Comparison of ENCODE assay signal across 15 mouse cellular contexts in the genomic region with DNA sequence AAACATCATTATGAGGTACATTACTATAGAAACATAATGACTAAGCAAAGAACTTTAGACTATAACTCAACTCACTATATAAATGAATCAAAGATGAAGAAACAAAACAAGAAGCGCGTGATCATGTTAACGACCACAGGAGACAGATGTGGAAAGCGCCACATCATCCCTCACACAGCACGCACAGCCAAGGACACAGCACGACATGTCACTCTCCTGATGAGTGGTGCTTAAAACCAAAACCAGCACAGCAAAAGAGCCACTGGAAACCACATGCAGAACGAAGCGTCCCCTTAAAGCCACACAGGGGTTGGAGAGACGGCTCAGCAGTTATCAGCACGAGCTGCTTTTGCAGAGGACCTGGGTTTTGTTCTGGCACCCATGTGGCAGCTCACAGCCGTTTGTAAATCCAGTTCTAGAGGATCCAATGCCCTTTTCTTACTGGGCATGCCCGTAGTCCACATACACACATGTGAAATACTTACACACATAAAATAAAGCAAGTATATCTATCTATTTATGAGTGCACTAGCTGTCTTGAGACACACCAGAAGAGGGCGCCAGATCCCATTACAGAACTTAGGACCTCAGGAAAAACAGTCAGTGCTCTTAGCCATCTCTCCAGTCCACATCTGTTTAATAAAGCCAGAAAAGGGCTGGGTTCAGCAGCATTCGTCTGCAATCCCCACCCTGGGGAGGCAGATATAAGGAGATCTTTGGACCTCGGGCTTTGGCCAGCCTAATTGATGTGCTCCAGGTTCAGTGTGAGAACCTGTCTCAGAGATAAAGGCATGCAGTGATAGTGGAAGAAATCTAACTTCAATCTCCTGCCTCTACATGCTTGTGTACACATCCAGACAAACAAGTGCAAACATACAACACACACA. TPM values are rescaled to one million over a fixed set of nuclear protein-coding genes. Genes with fewer than 3 reads are reported as not detected.
DNase-seq lines count a peak whose midpoint lies in the region; ATAC-seq and TF ChIP-seq lines count a peak whose summit lies in the region.
"Had no signal": no experiment of that assay in that cellular context is flagged by ENCODE, and none has a peak within 500 bp of the region (broad histone marks: within the 10 kb centered on the region; RNA-seq: fewer than 3 reads in every experiment).

No protein-coding gene starts in this region.

- TF ChIP-seq CTCF in heart, adult 2 months (IDR thresholded peaks at IDR 0.05) = peak; percentile 46
- TF ChIP-seq CTCF in MEL (IDR thresholded peaks at IDR 0.05 in 2 of 3, conservative IDR thresholded peaks at IDR 0.05 in 1 of 3; ENCODE audit: control insufficient read depth in 1 of 3, insufficient read depth in 1 of 3, low read depth in 2 of 3, low read length in 3 of 3, poor library complexity in 1 of 3, severe bottlenecking in 1 of 3) = peak; percentile 29 to 46 (median 42)
- peak; percentile 54 for TF ChIP-seq CTCF in intestine, postnatal 0 days (IDR thresholded peaks at IDR 0.05; ENCODE audit: low read depth)

- H3K27ac ChIP-seq in heart, adult 2 months = no peak overlapping the region
- no peak overlapping the region for H3K27ac ChIP-seq in midbrain, embryonic 11.5 days (ENCODE audit: low read depth, low read length)
- H3K27ac ChIP-seq in midbrain, embryonic 10.5 days (replicated peaks) = no peak overlapping the region
- H3K27ac ChIP-seq in MEL (ENCODE audit: control insufficient read depth, low read depth, low read length) = no peak overlapping the region
- no peak overlapping the region for H3K27ac ChIP-seq in intestine, postnatal 0 days (ENCODE audit: low read depth, low read length)

- no peaks in the 10 kb centered on the region for H3K4me1 ChIP-seq in heart, adult 2 months (ENCODE audit: control insufficient read depth, insufficient read depth, low read length)
- H3K4me1 ChIP-seq in midbrain, embryonic 11.5 days (ENCODE audit: control insufficient read depth, insufficient read depth, low read length) = no peaks in the 10 kb centered on the region
- no peaks in the 10 kb centered on the region for H3K4me1 ChIP-seq in midbrain, embryonic 10.5 days
- H3K4me1 ChIP-seq in MEL (ENCODE audit: control insufficient read depth in 1 of 2, insufficient read depth in 2 of 2, low read length in 2 of 2) = peaks cover 4 to 10% of the 10 kb centered on the region in 2 experiments
- no peaks in the 10 kb centered on the region for H3K4me1 ChIP-seq in intestine, postnatal 0 days (replicated peaks; ENCODE audit: control insufficient read depth, insufficient read depth, low read length)

- intact Hi-C loops in heart, adult 2 months (cut with DNase I) = no loop called here
- intact Hi-C loops in left cerebral cortex, postnatal 36 days (cut with DNase I) = no loop called here

- TF ChIP-seq RAD21 in MEL (IDR thresholded peaks at IDR 0.05; ENCODE audit: low read depth, low read length) = peak; percentile 13

- TF ChIP-seq POLR2A in heart, adult 2 months (IDR thresholded peaks at IDR 0.05; ENCODE audit: insufficient read depth, low read depth, low read length) = no peak
- TF ChIP-seq POLR2A in MEL (IDR thresholded peaks at IDR 0.05; ENCODE audit: control insufficient read depth in 1 of 2, insufficient read depth in 1 of 2, low read depth in 1 of 2, low read length in 2 of 2, poor library complexity in 1 of 2) = no peak

- H3K9me3 ChIP-seq in midbrain, embryonic 11.5 days (ENCODE audit: control insufficient read depth, low read length) = no peaks in the 10 kb centered on the region
- H3K9me3 ChIP-seq in midbrain, embryonic 10.5 days (replicated peaks) = no peaks in the 10 kb centered on the region
- H3K9me3 ChIP-seq in MEL (replicated peaks; ENCODE audit: insufficient read depth, low read length) = no peaks in the 10 kb centered on the region
- H3K9me3 ChIP-seq in intestine, postnatal 0 days (ENCODE audit: control insufficient read depth) = no peaks in the 10 kb centered on the region

- no peak for DNase-seq in heart, adult 2 months
- DNase-seq in heart, adult 9 months (ENCODE audit: low spot score in 2 of 2) = no peak
- DNase-seq in midbrain, embryonic 11.5 days (ENCODE audit: low spot score, missing footprints) = peak; percentile 64
- no peak for DNase-seq in midbrain, embryonic 10.5 days (ENCODE audit: low spot score)
- peak; percentile 42 for DNase-seq in MEL (ENCODE audit: low read depth, low spot score)
- no peak for DNase-seq in left cerebral cortex, postnatal 36 days (ENCODE audit: low spot score in 2 of 2)
- DNase-seq in neural tube, embryonic 10.5 days (ENCODE audit: extremely low spot score, low spot score) = no peak
- DNase-seq: cerebellum, adult 9-10 months; embryo, embryonic 11 days; heart, postnatal 14 days; kidney, adult 11 months; right cerebral cortex, adult 18-20 months; thymus, adult 18-20 months had no signal

- H3K27me3 ChIP-seq in heart, adult 2 months (ENCODE audit: control insufficient read depth, insufficient read depth, low read length) = no peaks in the 10 kb centered on the region
- H3K27me3 ChIP-seq in midbrain, embryonic 11.5 days (ENCODE audit: control insufficient read depth, insufficient read depth, low read length) = no peaks in the 10 kb centered on the region
- H3K27me3 ChIP-seq in midbrain, embryonic 10.5 days (ENCODE audit: low read depth, poor library complexity, severe bottlenecking) = no peaks in the 10 kb centered on the region
- H3K27me3 ChIP-seq in MEL (ENCODE audit: control insufficient read depth in 1 of 2, insufficient read depth in 2 of 2, low read length in 2 of 2) = no peaks in the 10 kb centered on the region
- H3K27me3 ChIP-seq in intestine, postnatal 0 days (replicated peaks; ENCODE audit: control insufficient read depth, insufficient read depth, low read length) = no peaks in the 10 kb centered on the region
- H3K27me3 ChIP-seq: Patski had no signal

- no peak overlapping the region for H3K9ac ChIP-seq in heart, adult 2 months (ENCODE audit: low read depth, low read length)
- no peak overlapping the region for H3K9ac ChIP-seq in midbrain, embryonic 11.5 days (ENCODE audit: low read length)
- H3K9ac ChIP-seq in MEL (ENCODE audit: control insufficient read depth, low read depth, low read length, poor library complexity, severe bottlenecking) = no peak overlapping the region
- H3K9ac ChIP-seq in intestine, postnatal 0 days (ENCODE audit: low read depth, low read length) = no peak overlapping the region

- H3K79me2 ChIP-seq in heart, adult 2 months (replicated peaks; ENCODE audit: control insufficient read depth, insufficient read depth, low read length) = no peaks in the 10 kb centered on the region
- H3K79me2 ChIP-seq in MEL (ENCODE audit: control insufficient read depth, insufficient read depth, low read length, poor library complexity) = no peaks in the 10 kb centered on the region

- TF ChIP-seq EP300 in heart, adult 2 months (IDR thresholded peaks at IDR 0.05; ENCODE audit: insufficient read depth, low read depth, low read length) = no peak
- no peak for TF ChIP-seq EP300 in MEL (IDR thresholded peaks at IDR 0.05; ENCODE audit: low read depth in 1 of 2, low read length in 2 of 2)

- 91% methylated on average over 15 of the region's 15 CpGs for WGBS in heart, adult 2 months
- WGBS in midbrain, embryonic 11.5 days = 91% methylated on average over 15 of the region's 15 CpGs
- WGBS in midbrain, embryonic 10.5 days = 92% methylated on average over 15 of the region's 15 CpGs
- 81% methylated on average over 15 of the region's 15 CpGs for WGBS in intestine, postnatal 0 days

- no peak overlapping the region for H3K4me2 ChIP-seq in midbrain, embryonic 11.5 days
- no peak overlapping the region for H3K4me2 ChIP-seq in intestine, postnatal 0 days (replicated peaks; ENCODE audit: low read depth)

- ATAC-seq in midbrain, embryonic 11.5 days (ENCODE audit: low FRiP score) = no peak
- ATAC-seq in intestine, postnatal 0 days = no peak; the same call in 1 of the 2 replicates
- ATAC-seq: Patski had no signal

- no peak overlapping the region for H3K4me3 ChIP-seq in heart, adult 2 months
- H3K4me3 ChIP-seq in midbrain, embryonic 11.5 days (ENCODE audit: low read depth, low read length) = no peak overlapping the region
- H3K4me3 ChIP-seq in midbrain, embryonic 10.5 days = no peak overlapping the region
- H3K4me3 ChIP-seq in MEL (ENCODE audit: control insufficient read depth in 1 of 2, insufficient read depth in 1 of 2, low read depth in 2 of 2, low read length in 2 of 2) = no peak overlapping the region
- no peak overlapping the region for H3K4me3 ChIP-seq in intestine, postnatal 0 days (ENCODE audit: low read depth, low read length)

- no peaks in the 10 kb centered on the region for H3K36me3 ChIP-seq in heart, adult 2 months (ENCODE audit: control insufficient read depth, insufficient read depth, low read length)
- 0 out of 2 replicates have a peak, but pooled peaks cover 2% of the 10 kb centered on the region for H3K36me3 ChIP-seq in midbrain, embryonic 11.5 days (ENCODE audit: control insufficient read depth, insufficient read depth, low read length)
- H3K36me3 ChIP-seq in midbrain, embryonic 10.5 days = peaks cover 43% of the 10 kb centered on the region
- peaks cover 0 to 11% of the 10 kb centered on the region in 2 experiments; a peak in 3 of 4 replicates for H3K36me3 ChIP-seq in MEL (ENCODE audit: control insufficient read depth in 1 of 2, insufficient read depth in 2 of 2, low read length in 2 of 2)
- peaks cover 27% of the 10 kb centered on the region for H3K36me3 ChIP-seq in intestine, postnatal 0 days (ENCODE audit: control insufficient read depth, insufficient read depth)

RNA-seq across cellular contexts. Expression of a gene that starts 9.7 kb away (rescaled TPM):
- 10 to 100 TPM; 24.4 to 25.1 TPM for total RNA-seq in heart, adult 2 months (2021)
- 25.6 and 26.4 TPM in 2 replicates for polyA plus RNA-seq in heart, adult 2 months (2012; rRNA removed)
- polyA plus RNA-seq in midbrain, embryonic 11.5 days (2014; fragmentation: Nextera tagmentation; extraction: Ambion mirVana) = 43.1 and 49.7 TPM in 2 replicates
- 62.3 and 83.0 TPM in 2 replicates for polyA plus RNA-seq in midbrain, embryonic 10.5 days (2016; fragmentation: Nextera tagmentation; extraction: Ambion mirVana)
- total RNA-seq in MEL (2012; rRNA removed) = 41.5 and 42.4 TPM in 2 replicates
- 10 to 100 TPM in 1 of 2 experiments, not detected in 1; 60.4 TPM for polyA plus RNA-seq in MEL (2012; ENCODE audit: insufficient read depth in 1 of 2, insufficient read length in 2 of 2, low read depth in 1 of 2, low replicate concordance in 2 of 2, missing spikeins in 1 of 2)
- polyA plus RNA-seq in intestine, postnatal 0 days (2015; fragmentation: Nextera tagmentation; extraction: Ambion mirVana) = 113 and 116 TPM in 2 replicates
- 100 to 1,000 TPM; 118 to 119 TPM for total RNA-seq in left cerebral cortex, postnatal 36 days (2021)

RNA-seq across cellular contexts. Expression of a gene that starts 36.2 kb away (rescaled TPM):
- 1 to 10 TPM; 5.0 to 5.5 TPM for total RNA-seq in heart, adult 2 months (2021)
- polyA plus RNA-seq in heart, adult 2 months (2012; rRNA removed) = 2.9 and 4.8 TPM in 2 replicates
- polyA plus RNA-seq in midbrain, embryonic 11.5 days (2014; fragmentation: Nextera tagmentation; extraction: Ambion mirVana) = 0.66 and 0.89 TPM in 2 replicates
- polyA plus RNA-seq in midbrain, embryonic 10.5 days (2016; fragmentation: Nextera tagmentation; extraction: Ambion mirVana) = 0.10 and 0.19 TPM in 2 replicates
- 0.03 and 0.04 TPM in 2 replicates for total RNA-seq in MEL (2012; rRNA removed)
- under 1 TPM in 1 of 2 experiments, not detected in 1; 0.46 TPM for polyA plus RNA-seq in MEL (2012; ENCODE audit: insufficient read depth in 1 of 2, insufficient read length in 2 of 2, low read depth in 1 of 2, low replicate concordance in 2 of 2, missing spikeins in 1 of 2)
- 0.07 and 0.20 TPM in 2 replicates for polyA plus RNA-seq in intestine, postnatal 0 days (2015; fragmentation: Nextera tagmentation; extraction: Ambion mirVana)
- total RNA-seq in left cerebral cortex, postnatal 36 days (2021) = 100 to 1,000 TPM; 680 to 686 TPM

RNA-seq across cellular contexts. Expression of a gene that starts 41.2 kb away (rescaled TPM):
- 10 to 100 TPM; 39.3 to 51.0 TPM for total RNA-seq in heart, adult 2 months (2021)
- polyA plus RNA-seq in heart, adult 2 months (2012; rRNA removed) = 67.6 and 130 TPM in 2 replicates
- 98.6 and 117 TPM in 2 replicates for polyA plus RNA-seq in midbrain, embryonic 11.5 days (2014; fragmentation: Nextera tagmentation; extraction: Ambion mirVana)
- polyA plus RNA-seq in midbrain, embryonic 10.5 days (2016; fragmentation: Nextera tagmentation; extraction: Ambion mirVana) = 197 and 208 TPM in 2 replicates
- 49.7 and 57.2 TPM in 2 replicates for total RNA-seq in MEL (2012; rRNA removed)
- polyA plus RNA-seq in MEL (2012; ENCODE audit: insufficient read depth in 1 of 2, insufficient read length in 2 of 2, low read depth in 1 of 2, low replicate concordance in 2 of 2, missing spikeins in 1 of 2) = 10 to 100 TPM in 1 of 2 experiments, not detected in 1; 63.1 TPM
- polyA plus RNA-seq in intestine, postnatal 0 days (2015; fragmentation: Nextera tagmentation; extraction: Ambion mirVana) = 264 and 300 TPM in 2 replicates
- 10 to 100 TPM; 63.5 to 66.3 TPM for total RNA-seq in left cerebral cortex, postnatal 36 days (2021)

RNA-seq across cellular contexts. Expression of a gene that starts 47.9 kb away (rescaled TPM):
- 10 to 100 TPM; 77.8 to 83.0 TPM for total RNA-seq in heart, adult 2 months (2021)
- 110 and 139 TPM in 2 replicates for polyA plus RNA-seq in heart, adult 2 months (2012; rRNA removed)
- polyA plus RNA-seq in midbrain, embryonic 11.5 days (2014; fragmentation: Nextera tagmentation; extraction: Ambion mirVana) = 2,818 and 2,848 TPM in 2 replicates
- 2,811 and 2,916 TPM in 2 replicates for polyA plus RNA-seq in midbrain, embryonic 10.5 days (2016; fragmentation: Nextera tagmentation; extraction: Ambion mirVana)
- 362 and 443 TPM in 2 replicates for total RNA-seq in MEL (2012; rRNA removed)
- polyA plus RNA-seq in MEL (2012; ENCODE audit: insufficient read depth in 1 of 2, insufficient read length in 2 of 2, low read depth in 1 of 2, low replicate concordance in 2 of 2, missing spikeins in 1 of 2) = 1,000 to 10,000 TPM in 1 of 2 experiments, 100 to 1,000 TPM in 1; 843 to 1,325 TPM
- 500 and 515 TPM in 2 replicates for polyA plus RNA-seq in intestine, postnatal 0 days (2015; fragmentation: Nextera tagmentation; extraction: Ambion mirVana)
- 10 to 100 TPM; 76.9 to 88.1 TPM for total RNA-seq in left cerebral cortex, postnatal 36 days (2021)

RNA-seq across cellular contexts. Expression of a gene that starts 51.3 kb away (rescaled TPM):
- total RNA-seq in heart, adult 2 months (2021) = 1 to 10 TPM; 2.8 to 3.1 TPM
- 2.5 and 2.7 TPM in 2 replicates for polyA plus RNA-seq in heart, adult 2 months (2012; rRNA removed)
- 3.2 and 3.7 TPM in 2 replicates for polyA plus RNA-seq in midbrain, embryonic 11.5 days (2014; fragmentation: Nextera tagmentation; extraction: Ambion mirVana)
- polyA plus RNA-seq in midbrain, embryonic 10.5 days (2016; fragmentation: Nextera tagmentation; extraction: Ambion mirVana) = 1.3 and 1.7 TPM in 2 replicates
- 2.1 and 2.3 TPM in 2 replicates for total RNA-seq in MEL (2012; rRNA removed)
- polyA plus RNA-seq in MEL (2012; ENCODE audit: insufficient read depth in 1 of 2, insufficient read length in 2 of 2, low read depth in 1 of 2, low replicate concordance in 2 of 2, missing spikeins in 1 of 2) = 1 to 10 TPM in 1 of 2 experiments, not detected in 1; 5.2 TPM
- polyA plus RNA-seq in intestine, postnatal 0 days (2015; fragmentation: Nextera tagmentation; extraction: Ambion mirVana) = 0.91 and 1.1 TPM in 2 replicates
- total RNA-seq in left cerebral cortex, postnatal 36 days (2021) = 10 to 100 TPM; 21.5 to 24.9 TPM

Comparison
In these comparisons a context has a peak if more than half of its experiments do, and no peak if none do; other contexts are left out.
1. DNase-seq: peak in midbrain, embryonic 11.5 days (single experiment) and MEL (single experiment); none in heart, adult 2 months (0 of 2), heart, adult 9 months (0 of 2), midbrain, embryonic 10.5 days (single experiment), left cerebral cortex, postnatal 36 days (0 of 2) and neural tube, embryonic 10.5 days (single experiment).
2. Peak in every context shown above with its lines, with median percentiles within 50 percentile points of each other: CTCF ChIP-seq.